Comparison of ENCODE assay signal across 10 mouse cellular contexts in genomic region chr4:140910661-140911310, GRCm38 (mm10). TPM values are rescaled to one million over a fixed set of nuclear protein-coding genes. Genes with fewer than 3 reads are reported as not detected.
DNase-seq lines count a peak whose midpoint lies in the region; ATAC-seq and TF ChIP-seq lines count a peak whose summit lies in the region.
"Had no signal": no experiment of that assay in that cellular context is flagged by ENCODE, and none has a peak within 500 bp of the region (broad histone marks: within the 10 kb centered on the region; RNA-seq: fewer than 3 reads in every experiment).

No protein-coding gene starts in this region.

- no peak for DNase-seq in frontal cortex, postnatal 36 days (ENCODE audit: low spot score in 2 of 2)
- DNase-seq in ES-E14 (ENCODE audit: low read depth, low spot score), result peak; percentile 31
- DNase-seq in gastrocnemius, postnatal 25 days, result peak; percentile 85
- peak; percentile 31 to 69 for DNase-seq in kidney, postnatal 25 days
- no peak for DNase-seq in left cerebral cortex, adult 18-20 months (ENCODE audit: low spot score in 2 of 2)
- no peak for DNase-seq in cerebellum, postnatal 4 days (ENCODE audit: low spot score in 2 of 2)

- H3K4me3 ChIP-seq in ES-E14 (ENCODE audit: insufficient read depth in 1 of 2, low read depth in 1 of 2, low read length in 2 of 2, poor library complexity in 1 of 2, severe bottlenecking in 1 of 2), result peak overlapping the region; percentile 33 to 45; a peak in 2 of 4 replicates
- H3K4me3 ChIP-seq: embryonic facial prominence, embryonic 15.5 days had no signal

- no peaks in the 10 kb centered on the region for H3K9me3 ChIP-seq in ES-E14 (ENCODE audit: control insufficient read depth, insufficient read depth, low read depth, low read length)
- H3K9me3 ChIP-seq: embryonic facial prominence, embryonic 15.5 days had no signal

- H3K9ac ChIP-seq in ES-E14 (ENCODE audit: insufficient read depth, low read depth, low read length, poor library complexity, severe bottlenecking), result no peak overlapping the region
- H3K9ac ChIP-seq: embryonic facial prominence, embryonic 15.5 days had no signal

- H3K4me1 ChIP-seq in ES-E14 (ENCODE audit: control insufficient read depth in 2 of 2, insufficient read depth in 2 of 2, low read length in 2 of 2, poor library complexity in 1 of 2), result peaks cover 0 to 2% of the 10 kb centered on the region in 2 experiments; a peak in 1 of 4 replicates

- H3K36me3 ChIP-seq in ES-E14 (ENCODE audit: control insufficient read depth, insufficient read depth, low read length, poor library complexity, severe bottlenecking), result no peaks in the 10 kb centered on the region
- H3K36me3 ChIP-seq: embryonic facial prominence, embryonic 15.5 days had no signal

- 0 out of 2 replicates have a peak, but pooled peaks have one; percentile 43 for ATAC-seq in frontal cortex, adult (ENCODE audit: low TSS enrichment)
- ATAC-seq in cerebellum, adult (ENCODE audit: insufficient number of reproducible peaks, low FRiP score, low TSS enrichment), result no peak

- in situ Hi-C loops in ES-E14 (cut with MboI; ENCODE audit: low sequenced_read_pairs in 2 of 2, unreplicated experiment in 2 of 2), result no loop called here

- no peak overlapping the region for H3K27ac ChIP-seq in ES-E14 (ENCODE audit: insufficient read depth, low read depth, low read length, poor library complexity, severe bottlenecking)
- H3K27ac ChIP-seq: embryonic facial prominence, embryonic 15.5 days; macrophage had no signal

TF ChIP-seq in ES-E14, 5 proteins besides CTCF, POLR2A, EP300 and RAD21:
- TF ChIP-seq CHD2 (IDR thresholded peaks at IDR 0.05; ENCODE audit: low read depth, low read length), result no peak
- TF ChIP-seq HCFC1 (IDR thresholded peaks at IDR 0.05; ENCODE audit: borderline replicate concordance, insufficient read depth, low read length), result no peak
- no peak for TF ChIP-seq ZNF384 (IDR thresholded peaks at IDR 0.05; ENCODE audit: low read depth, low read length)
- TF ChIP-seq ZC3H11A (IDR thresholded peaks at IDR 0.05; ENCODE audit: borderline replicate concordance, low read depth, low read length), result no peak
- TF ChIP-seq MAFK (IDR thresholded peaks at IDR 0.05; ENCODE audit: insufficient read depth, low read depth, low read length), result no peak

RNA-seq across cellular contexts. Expression of gene Padi2, which starts 4.6 kb away (rescaled TPM):
- 0.94 and 1.7 TPM in 2 replicates for total RNA-seq in ES-E14 (2012; rRNA removed)
- total RNA-seq in gastrocnemius, postnatal 25 days (2021), result 100 to 1,000 TPM; 148 to 165 TPM
- 10 to 100 TPM; 13.5 to 14.6 TPM for total RNA-seq in left cerebral cortex, adult 18-20 months (2021)

RNA-seq across cellular contexts. Expression of gene Sdhb, which starts 50.2 kb away (rescaled TPM):
- total RNA-seq in ES-E14 (2012; rRNA removed), result 133 and 135 TPM in 2 replicates
- total RNA-seq in gastrocnemius, postnatal 25 days (2021), result 100 to 1,000 TPM; 613 to 621 TPM
- total RNA-seq in left cerebral cortex, adult 18-20 months (2021), result 100 to 1,000 TPM; 192 to 194 TPM

Comparison
In these comparisons a context has a peak if more than half of its experiments do, and no peak if none do; other contexts are left out.
1. DNase-seq: peak in ES-E14 (single experiment), gastrocnemius, postnatal 25 days (single experiment) and kidney, postnatal 25 days (2 of 2); none in frontal cortex, postnatal 36 days (0 of 2), left cerebral cortex, adult 18-20 months (0 of 2) and cerebellum, postnatal 4 days (0 of 2).
2. RNA of gene Padi2, which starts 4.6 kb away (total RNA-seq): 148 to 165 TPM in gastrocnemius, postnatal 25 days; 13.5 to 14.6 TPM in left cerebral cortex, adult 18-20 months and 0.94 to 1.7 TPM in ES-E14; every median in the first group is over 4 times any median in the second.